Mouse (Mus musculus): ENCODE measurements around the gene Gmps. TPM values are rescaled to one million over a fixed set of nuclear protein-coding genes. Genes with fewer than 3 reads are reported as not detected.
A peak's percentile ranks its signal among the peaks of the same experiment; 100 is the strongest.

Gene Gmps
- polyA plus RNA-seq, 1 experiment from 2014 or later, result 38.7 TPM

- Histone ChIP-seq H3K4me2 (ENCODE audit: low read depth, low read length) (peak overlapping the region; percentile 90), H3K4me3 (ENCODE audit: low read length) (peak overlapping the region; percentile 92), H3K9ac (ENCODE audit: low read length) (peak overlapping the region; percentile 8; the same call in 1 of the 2 replicates), H3K36me3 (ENCODE audit: control insufficient read depth, insufficient read depth, low read length) (no peaks in the 10 kb centered on the region), H3K27me3 (ENCODE audit: control insufficient read depth, insufficient read depth, low read depth, low read length) (peaks cover 4% of the 10 kb centered on the region; the same call in 1 of the 2 replicates), H3K27ac (ENCODE audit: low read length) (peak overlapping the region; percentile 92), H3K9me3 (ENCODE audit: control insufficient read depth, low read length) (no peaks in the 10 kb centered on the region), H3K4me1 (replicated peaks; ENCODE audit: control insufficient read depth, insufficient read depth, low read length) (peaks cover 9% of the 10 kb centered on the region)
- 75% methylated on average over 6 of the region's 6 CpGs for WGBS
- no peak for ATAC-seq (ENCODE audit: low read depth)
Observed at GRCm38 (mm10) chr3:63964922-63965249, 11.0 kb upstream of the Gmps start.

GRCm38 (mm10) chr3:63965929-63966328, 10.0 kb upstream of the Gmps start:
- ATAC-seq (ENCODE audit: low read depth), result no peak
- no peak overlapping the region for H3K27ac ChIP-seq (ENCODE audit: low read length)
- no peak overlapping the region for H3K4me2 ChIP-seq (ENCODE audit: low read depth, low read length)
- peaks cover 9% of the 10 kb centered on the region for H3K4me1 ChIP-seq (replicated peaks; ENCODE audit: control insufficient read depth, insufficient read depth, low read length)
- no peak overlapping the region for H3K4me3 ChIP-seq (ENCODE audit: low read length)
- WGBS, result 67% methylated on average over 2 of the region's 2 CpGs
- no peaks in the 10 kb centered on the region for H3K36me3 ChIP-seq (ENCODE audit: control insufficient read depth, insufficient read depth, low read length)
- peaks cover 4% of the 10 kb centered on the region; the same call in 1 of the 2 replicates for H3K27me3 ChIP-seq (ENCODE audit: control insufficient read depth, insufficient read depth, low read depth, low read length)
- H3K9ac ChIP-seq (ENCODE audit: low read length), result no peak overlapping the region
- no peaks in the 10 kb centered on the region for H3K9me3 ChIP-seq (ENCODE audit: control insufficient read depth, low read length)

- ATAC-seq (ENCODE audit: low read depth), result no peak
- 0 out of 2 replicates have a peak overlapping the region, but pooled peaks have one; percentile 59 for H3K4me2 ChIP-seq (ENCODE audit: low read depth, low read length)
- peaks cover 9% of the 10 kb centered on the region; the same call in 1 of the 2 replicates for H3K4me1 ChIP-seq (replicated peaks; ENCODE audit: control insufficient read depth, insufficient read depth, low read length)
- H3K27me3 ChIP-seq (ENCODE audit: control insufficient read depth, insufficient read depth, low read depth, low read length), result no peaks in the 10 kb centered on the region
- WGBS, result 80% methylated on average over 4 of the region's 4 CpGs
- H3K9me3 ChIP-seq (ENCODE audit: control insufficient read depth, low read length), result no peaks in the 10 kb centered on the region
- no peak overlapping the region for H3K27ac ChIP-seq (ENCODE audit: low read length)
- H3K9ac ChIP-seq (ENCODE audit: low read length), result no peak overlapping the region
- no peak overlapping the region for H3K4me3 ChIP-seq (ENCODE audit: low read length)
- H3K36me3 ChIP-seq (ENCODE audit: control insufficient read depth, insufficient read depth, low read length), result peaks cover 11% of the 10 kb centered on the region; the same call in 1 of the 2 replicates
Observed at GRCm38 (mm10) chr3:63977895-63978294, 2.0 kb downstream of the Gmps start.

GRCm38 (mm10) chr3:63986656-63987055, 10.8 kb downstream of the Gmps start:
- Histone ChIP-seq H3K36me3 (ENCODE audit: control insufficient read depth, insufficient read depth, low read length) (peaks cover 35% of the 10 kb centered on the region), H3K9ac (ENCODE audit: low read length) (no peak overlapping the region), H3K27me3 (ENCODE audit: control insufficient read depth, insufficient read depth, low read depth, low read length) (no peaks in the 10 kb centered on the region), H3K27ac (ENCODE audit: low read length) (no peak overlapping the region), H3K4me1 (replicated peaks; ENCODE audit: control insufficient read depth, insufficient read depth, low read length) (no peaks in the 10 kb centered on the region), H3K4me3 (ENCODE audit: low read length) (no peak overlapping the region), H3K9me3 (ENCODE audit: control insufficient read depth, low read length) (no peaks in the 10 kb centered on the region), H3K4me2 (ENCODE audit: low read depth, low read length) (no peak overlapping the region)
- no peak for ATAC-seq (ENCODE audit: low read depth)
- WGBS, result 73% methylated on average over 1 of the region's 1 CpGs

GRCm38 (mm10) chr3:63988722-63989440, 13.0 kb downstream of the Gmps start:
- no peak overlapping the region for H3K4me2 ChIP-seq (ENCODE audit: low read depth, low read length)
- H3K36me3 ChIP-seq (ENCODE audit: control insufficient read depth, insufficient read depth, low read length), result peaks cover 41% of the 10 kb centered on the region
- H3K4me1 ChIP-seq (replicated peaks; ENCODE audit: control insufficient read depth, insufficient read depth, low read length), result no peaks in the 10 kb centered on the region
- no peak overlapping the region for H3K9ac ChIP-seq (ENCODE audit: low read length)
- 87% methylated on average over 3 of the region's 3 CpGs for WGBS
- ATAC-seq (ENCODE audit: low read depth), result no peak
- H3K4me3 ChIP-seq (ENCODE audit: low read length), result no peak overlapping the region
- no peak overlapping the region for H3K27ac ChIP-seq (ENCODE audit: low read length)
- no peaks in the 10 kb centered on the region for H3K9me3 ChIP-seq (ENCODE audit: control insufficient read depth, low read length)
- H3K27me3 ChIP-seq (ENCODE audit: control insufficient read depth, insufficient read depth, low read depth, low read length), result no peaks in the 10 kb centered on the region

- Histone ChIP-seq H3K4me2 (ENCODE audit: low read depth, low read length) (no peak overlapping the region), H3K27ac (ENCODE audit: low read length) (no peak overlapping the region), H3K27me3 (ENCODE audit: control insufficient read depth, insufficient read depth, low read depth, low read length) (no peaks in the 10 kb centered on the region), H3K9me3 (ENCODE audit: control insufficient read depth, low read length) (no peaks in the 10 kb centered on the region), H3K4me1 (replicated peaks; ENCODE audit: control insufficient read depth, insufficient read depth, low read length) (no peaks in the 10 kb centered on the region), H3K4me3 (ENCODE audit: low read length) (no peak overlapping the region), H3K36me3 (ENCODE audit: control insufficient read depth, insufficient read depth, low read length) (peaks cover 2% of the 10 kb centered on the region; the same call in 1 of the 2 replicates), H3K9ac (ENCODE audit: low read length) (no peak overlapping the region)
- no peak for ATAC-seq (ENCODE audit: low read depth)
- WGBS, result 89% methylated on average over 3 of the region's 3 CpGs
Observed at GRCm38 (mm10) chr3:64021436-64021835, 45.5 kb downstream of the Gmps start.

GRCm38 (mm10) chr3:64021867-64022266, 46.0 kb downstream of the Gmps start:
- Histone ChIP-seq H3K4me2 (ENCODE audit: low read depth, low read length) (no peak overlapping the region), H3K9me3 (ENCODE audit: control insufficient read depth, low read length) (no peaks in the 10 kb centered on the region), H3K27me3 (ENCODE audit: control insufficient read depth, insufficient read depth, low read depth, low read length) (no peaks in the 10 kb centered on the region), H3K36me3 (ENCODE audit: control insufficient read depth, insufficient read depth, low read length) (peaks cover 2% of the 10 kb centered on the region; the same call in 1 of the 2 replicates), H3K4me1 (replicated peaks; ENCODE audit: control insufficient read depth, insufficient read depth, low read length) (no peaks in the 10 kb centered on the region), H3K9ac (ENCODE audit: low read length) (no peak overlapping the region), H3K4me3 (ENCODE audit: low read length) (no peak overlapping the region), H3K27ac (ENCODE audit: low read length) (no peak overlapping the region)
- ATAC-seq (ENCODE audit: low read depth), result no peak
- WGBS, result 81% methylated on average over 2 of the region's 2 CpGs

GRCm38 (mm10) chr3:64029846-64030245, 53.9 kb downstream of the Gmps start:
- no peak for ATAC-seq (ENCODE audit: low read depth)
- Histone ChIP-seq H3K27ac (ENCODE audit: low read length) (no peak overlapping the region), H3K4me3 (ENCODE audit: low read length) (no peak overlapping the region), H3K4me2 (ENCODE audit: low read depth, low read length) (no peak overlapping the region), H3K9ac (ENCODE audit: low read length) (no peak overlapping the region), H3K4me1 (replicated peaks; ENCODE audit: control insufficient read depth, insufficient read depth, low read length) (no peaks in the 10 kb centered on the region), H3K9me3 (ENCODE audit: control insufficient read depth, low read length) (no peaks in the 10 kb centered on the region), H3K36me3 (ENCODE audit: control insufficient read depth, insufficient read depth, low read length) (no peaks in the 10 kb centered on the region), H3K27me3 (ENCODE audit: control insufficient read depth, insufficient read depth, low read depth, low read length) (no peaks in the 10 kb centered on the region)
- WGBS, result 98% methylated on average over 4 of the region's 4 CpGs

- H3K4me2 ChIP-seq (ENCODE audit: low read depth, low read length), result no peak overlapping the region
- no peak overlapping the region for H3K9ac ChIP-seq (ENCODE audit: low read length)
- no peak for ATAC-seq (ENCODE audit: low read depth)
- H3K4me1 ChIP-seq (replicated peaks; ENCODE audit: control insufficient read depth, insufficient read depth, low read length), result no peaks in the 10 kb centered on the region
- 46% methylated on average over 7 of the region's 7 CpGs for WGBS
- no peaks in the 10 kb centered on the region for H3K36me3 ChIP-seq (ENCODE audit: control insufficient read depth, insufficient read depth, low read length)
- H3K27me3 ChIP-seq (ENCODE audit: control insufficient read depth, insufficient read depth, low read depth, low read length), result no peaks in the 10 kb centered on the region
- no peaks in the 10 kb centered on the region for H3K9me3 ChIP-seq (ENCODE audit: control insufficient read depth, low read length)
- H3K4me3 ChIP-seq (ENCODE audit: low read length), result no peak overlapping the region
- no peak overlapping the region for H3K27ac ChIP-seq (ENCODE audit: low read length)
Observed at GRCm38 (mm10) chr3:64038136-64038841, 62.4 kb downstream of the Gmps start.
